Mouse (Mus musculus) thymus, postnatal 25 days (tissue): Measurements from ENCODE around the gene Vwde.
A peak's percentile ranks its signal among the peaks of the same experiment; 100 is the strongest.

Experiments
- DNase-seq: peaks from one replicate; pipeline ENCODE4 v3.0.0; 2022

The Vwde gene

DNA sequence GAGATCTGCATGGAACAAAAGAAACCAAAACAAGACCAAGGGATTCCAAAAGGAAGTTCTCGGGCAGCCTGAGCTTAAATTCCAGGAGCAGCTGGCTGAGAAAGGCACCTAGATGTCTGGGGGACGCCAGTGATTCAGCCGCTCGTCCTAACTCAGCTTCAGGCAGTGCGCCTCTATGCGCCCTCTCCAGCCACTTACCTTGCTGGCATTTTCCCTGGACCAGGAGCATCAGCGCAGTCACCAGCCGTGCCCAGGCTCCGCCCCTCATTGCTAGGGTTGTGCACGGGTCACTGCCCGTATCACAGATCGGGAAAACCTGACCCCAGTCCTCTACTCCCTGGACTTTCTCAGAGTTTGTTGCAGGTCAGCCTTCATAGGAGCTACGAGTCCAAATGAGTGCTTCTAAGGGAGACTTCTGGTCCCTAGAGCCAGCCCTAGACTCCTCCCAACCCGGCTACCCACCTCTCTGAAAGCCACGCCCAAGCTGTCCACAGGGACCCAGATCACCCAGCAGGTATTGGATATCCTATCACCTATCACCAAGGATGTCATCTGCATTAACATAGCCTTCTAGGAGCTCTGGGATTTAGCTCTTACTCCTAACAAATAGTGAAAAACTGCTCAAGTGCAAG, at the start of gene Vwde:
Gene Vwde, minus strand, starts transcription at position 370 of the 632 bp plus-strand sequence.
- no peak for DNase-seq

- no peak for DNase-seq
Observed at GRCm38 (mm10) chr6:13255341-13255740, 30.6 kb upstream of the Vwde start.

DNA sequence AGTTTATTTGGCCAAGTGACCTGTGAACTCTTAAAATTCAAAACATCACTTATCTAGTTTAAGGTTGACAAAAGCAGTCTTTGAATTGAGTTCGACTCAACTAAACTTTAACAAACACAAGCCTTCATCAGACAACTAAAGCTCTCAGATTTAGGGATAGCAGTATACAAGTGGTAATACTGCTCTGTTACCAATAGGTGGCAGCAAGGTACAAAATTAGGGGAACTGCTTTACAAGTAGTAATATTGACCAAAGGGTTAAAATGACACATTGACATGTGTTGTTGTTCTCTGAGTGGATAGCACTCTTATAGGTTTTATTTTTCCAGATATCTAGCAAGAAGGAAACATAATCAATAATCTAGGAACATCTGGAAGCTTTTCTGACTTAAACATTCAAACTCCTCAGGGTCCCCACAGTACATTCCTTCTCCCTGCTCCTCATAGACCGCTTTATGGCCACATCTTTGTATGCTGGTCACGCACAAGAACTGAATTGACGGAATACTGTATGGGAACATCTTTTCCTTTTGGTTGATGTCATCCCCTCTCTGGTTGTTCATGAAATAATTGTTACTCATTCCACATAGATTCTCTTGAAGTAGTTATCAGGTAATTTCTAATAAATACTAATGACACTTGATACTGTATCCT, 23.7 kb upstream of the Vwde start:
- no peak for DNase-seq

DNA sequence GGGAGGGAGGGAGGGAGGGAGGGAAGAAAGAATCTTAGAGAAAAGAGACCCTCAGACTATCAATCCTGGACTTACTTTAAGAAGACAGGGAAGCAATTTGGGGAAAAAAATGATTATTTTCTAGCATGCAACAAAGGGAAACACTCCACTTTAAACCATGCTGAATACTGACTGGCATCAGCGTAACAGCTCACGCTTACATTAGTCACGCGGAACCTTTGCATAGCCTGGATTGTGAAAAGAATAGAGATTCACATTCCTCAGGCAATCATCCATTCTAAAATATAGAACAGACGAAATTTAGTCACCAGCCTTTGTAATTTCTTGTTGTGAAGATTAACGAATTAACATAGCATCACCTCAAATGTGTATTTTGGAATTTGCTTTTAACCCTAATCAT, 18.6 kb downstream of the Vwde start:
- no peak for DNase-seq

- DNase-seq, result no peak
Observed at GRCm38 (mm10) chr6:13197486-13197885, 27.3 kb downstream of the Vwde start.

- no peak for DNase-seq
Observed at GRCm38 (mm10) chr6:13186836-13187235, 37.9 kb downstream of the Vwde start.

GRCm38 (mm10) chr6:13180061-13180460, 44.7 kb downstream of the Vwde start:
- DNase-seq, result no peak

DNA sequence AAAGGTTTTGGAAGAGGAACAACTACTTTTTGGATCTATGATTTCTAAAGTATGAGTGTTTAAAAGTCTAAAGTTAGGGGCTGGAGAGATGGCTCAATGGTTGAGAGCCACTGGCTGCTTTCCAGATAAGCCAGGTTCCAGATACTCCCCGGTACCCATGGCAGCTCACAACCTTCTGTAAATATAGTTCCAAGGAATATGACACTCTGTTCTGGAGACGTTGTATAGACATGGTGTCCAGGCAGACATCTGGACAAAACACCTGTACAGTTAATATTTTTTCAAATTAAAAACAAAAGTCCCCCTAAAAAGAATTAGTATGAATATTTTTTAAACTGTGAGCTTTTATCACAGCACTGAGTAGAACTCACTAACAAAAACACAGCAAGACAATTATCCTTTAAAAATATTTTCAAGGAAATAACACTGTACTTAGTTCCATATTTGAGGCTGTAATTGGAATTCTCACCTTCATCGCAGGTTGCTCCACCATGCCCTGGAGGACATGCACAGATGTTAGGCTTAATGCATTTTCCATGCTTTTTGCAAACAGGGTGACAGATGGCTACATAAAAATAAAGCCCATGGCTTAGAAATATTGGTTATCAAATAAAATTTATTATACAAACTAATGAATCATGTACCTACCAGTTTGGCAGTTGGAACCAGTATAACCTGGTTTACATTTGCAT, 55.2 kb downstream of the Vwde start:
- DNase-seq, result no peak

GRCm38 (mm10) chr6:13166240-13166937, 58.4 kb downstream of the Vwde start:
- DNase-seq, result no peak

DNA sequence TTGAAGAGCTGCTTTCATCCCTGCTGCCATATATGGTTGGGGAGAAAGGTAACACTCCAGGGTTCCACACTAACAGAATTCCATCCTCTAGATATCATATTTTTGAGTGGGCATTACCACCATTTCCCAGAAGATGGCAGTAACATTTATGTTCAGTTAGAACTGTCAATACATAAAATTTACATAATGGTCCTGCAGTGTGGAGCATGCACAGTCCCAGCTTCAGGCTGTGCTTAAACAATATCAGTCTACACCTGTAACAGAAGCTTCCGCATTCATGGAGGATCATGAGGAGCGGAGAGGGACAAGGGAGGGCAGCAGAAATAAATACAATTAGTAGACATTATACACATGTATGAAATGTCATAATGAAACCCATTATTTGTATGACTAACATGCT, 65.3 kb downstream of the Vwde start:
- no peak for DNase-seq

- DNase-seq, result no peak
Observed at GRCm38 (mm10) chr6:13153888-13154697, 70.7 kb downstream of the Vwde start.

DNA sequence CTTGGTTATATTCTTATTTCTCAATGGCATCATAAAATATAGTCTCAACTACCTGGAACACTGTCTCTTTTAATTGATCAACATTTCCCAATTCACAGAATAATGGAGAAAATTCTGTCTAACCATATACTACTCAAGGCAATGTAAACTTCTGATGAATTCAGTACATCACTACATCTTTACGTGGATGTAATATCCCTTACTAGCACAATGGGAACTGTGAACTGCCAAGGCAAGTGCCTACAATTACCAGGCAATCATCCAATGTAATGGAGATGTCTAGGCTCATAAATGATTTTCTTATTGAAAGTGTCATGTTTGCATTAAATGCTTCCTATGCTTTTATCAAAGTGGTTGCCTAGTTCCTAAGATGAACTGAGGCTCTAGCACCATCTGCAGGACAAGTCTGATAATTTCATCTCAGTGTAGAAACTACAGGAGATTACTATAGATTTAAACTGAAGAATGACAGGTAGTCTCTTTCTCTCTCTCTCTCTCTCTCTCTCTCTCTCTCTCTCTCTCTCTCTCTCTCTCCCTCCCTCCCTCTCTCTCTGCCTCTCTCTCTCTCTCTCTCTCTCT, 72.6 kb downstream of the Vwde start:
- peak; percentile 2 for DNase-seq

DNA sequence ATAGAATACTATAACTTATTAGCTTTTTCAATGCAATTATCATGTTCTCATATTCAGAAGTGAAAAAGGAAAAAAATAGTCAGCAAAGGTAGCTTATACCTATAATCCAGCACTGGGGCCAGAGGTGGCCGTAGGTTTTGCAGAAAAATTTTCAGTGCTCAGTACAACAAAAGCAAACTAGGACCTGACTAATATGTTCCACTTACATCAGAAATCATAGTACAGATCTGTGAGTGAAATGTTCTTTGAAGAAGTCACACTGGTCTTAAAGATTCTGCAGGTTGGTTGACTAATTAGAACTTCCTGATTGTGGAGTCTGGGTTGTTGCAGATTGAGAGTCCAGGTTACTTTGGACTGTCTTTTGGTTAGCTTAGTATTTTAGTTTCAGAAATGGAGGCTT, 87.5 kb downstream of the Vwde start:
- no peak for DNase-seq

- no peak for DNase-seq
Observed at GRCm38 (mm10) chr6:13108662-13109061, 116.1 kb downstream of the Vwde start.
